Mouse (Mus musculus): Measurements from ENCODE around the gene Nxnl1. TPM values are rescaled to one million over a fixed set of nuclear protein-coding genes. Genes with fewer than 3 reads are reported as not detected.
A peak's percentile ranks its signal among the peaks of the same experiment; 100 is the strongest.

Gene Nxnl1
- total RNA-seq, 2 experiments from 2014 or later, result 0.82 to 0.84 TPM

- DNase-seq, result no peak
Observed at GRCm38 (mm10) chr8:71554644-71555043, 11.8 kb downstream of the Nxnl1 start.

- DNase-seq, result no peak
Observed at GRCm38 (mm10) chr8:71554001-71554400, 12.4 kb downstream of the Nxnl1 start.

GRCm38 (mm10) chr8:71552770-71553169, 13.6 kb downstream of the Nxnl1 start:
- DNase-seq, result no peak

GRCm38 (mm10) chr8:71550754-71551153, 15.6 kb downstream of the Nxnl1 start:
- DNase-seq, result no peak

- no peak for DNase-seq
Observed at GRCm38 (mm10) chr8:71547590-71547989, 18.8 kb downstream of the Nxnl1 start.

- DNase-seq, result no peak
Observed at GRCm38 (mm10) chr8:71545053-71545452, 21.3 kb downstream of the Nxnl1 start.

GRCm38 (mm10) chr8:71543755-71544154, 22.6 kb downstream of the Nxnl1 start:
- DNase-seq, result no peak

- peak; percentile 95 for DNase-seq
Observed at GRCm38 (mm10) chr8:71542632-71543343, 23.6 kb downstream of the Nxnl1 start, which contains the start of gene Mvb12a. TSS of gene Mvb12a (plus strand) at chr8:71542922.

GRCm38 (mm10) chr8:71537028-71537867, 29.2 kb downstream of the Nxnl1 start, which contains the start of gene Bst2:
TSS of gene Bst2 (minus strand) at chr8:71537456.
- DNase-seq, result peak; percentile 92

- no peak for DNase-seq
Observed at GRCm38 (mm10) chr8:71535663-71536062, 30.7 kb downstream of the Nxnl1 start.

GRCm38 (mm10) chr8:71534263-71534810, 32.1 kb downstream of the Nxnl1 start:
- no peak for DNase-seq

GRCm38 (mm10) chr8:71530735-71531467, 35.5 kb downstream of the Nxnl1 start:
- DNase-seq, result peak; percentile 49

GRCm38 (mm10) chr8:71528362-71529073, 37.9 kb downstream of the Nxnl1 start:
- no peak for DNase-seq

GRCm38 (mm10) chr8:71527162-71527870, 39.1 kb downstream of the Nxnl1 start:
- no peak for DNase-seq

- no peak for DNase-seq
Observed at GRCm38 (mm10) chr8:71526272-71526671, 40.1 kb downstream of the Nxnl1 start.

- DNase-seq, result no peak
Observed at GRCm38 (mm10) chr8:71525226-71526050, 41.0 kb downstream of the Nxnl1 start, which contains the start of gene Ccdc194. TSS of gene Ccdc194 (minus strand) at chr8:71525711.

- peak; percentile 98 for DNase-seq
Observed at GRCm38 (mm10) chr8:71521634-71522033, 44.8 kb downstream of the Nxnl1 start.

- DNase-seq, result peak; percentile 82
Observed at GRCm38 (mm10) chr8:71519037-71519825, 47.2 kb downstream of the Nxnl1 start.

- DNase-seq, result no peak
Observed at GRCm38 (mm10) chr8:71516786-71517185, 49.6 kb downstream of the Nxnl1 start.
